Mouse (Mus musculus): ENCODE data around the gene Hoxd12. TPM values are rescaled to one million over a fixed set of nuclear protein-coding genes. Genes with fewer than 3 reads are reported as not detected.
A peak's percentile ranks its signal among the peaks of the same experiment; 100 is the strongest.

Hoxd12 gene
- polyA plus RNA-seq, 1 experiment from 2014 or later, result 0.50 TPM

GRCm38 (mm10) chr2:74668370-74669229 is 6.2 kb upstream of the Hoxd12 start:
- WGBS, result under 1% methylated on average over 52 of the region's 74 CpGs
- H3K4me2 ChIP-seq, result peak overlapping the region; percentile 50
- peaks cover 19% of the 10 kb centered on the region for H3K4me1 ChIP-seq (replicated peaks)
- no peak overlapping the region for H3K27ac ChIP-seq (replicated peaks)
- ATAC-seq (ENCODE audit: low read depth), result 0 out of 2 replicates have a peak, but pooled peaks have one; percentile 51
- H3K9me3 ChIP-seq, result no peaks in the 10 kb centered on the region
- peaks cover 99% of the 10 kb centered on the region for H3K27me3 ChIP-seq
- H3K36me3 ChIP-seq, result no peaks in the 10 kb centered on the region
- H3K9ac ChIP-seq, result 0 out of 2 replicates have a peak overlapping the region, but pooled peaks have one; percentile 38
- peak overlapping the region; percentile 33 for H3K4me3 ChIP-seq

DNA sequence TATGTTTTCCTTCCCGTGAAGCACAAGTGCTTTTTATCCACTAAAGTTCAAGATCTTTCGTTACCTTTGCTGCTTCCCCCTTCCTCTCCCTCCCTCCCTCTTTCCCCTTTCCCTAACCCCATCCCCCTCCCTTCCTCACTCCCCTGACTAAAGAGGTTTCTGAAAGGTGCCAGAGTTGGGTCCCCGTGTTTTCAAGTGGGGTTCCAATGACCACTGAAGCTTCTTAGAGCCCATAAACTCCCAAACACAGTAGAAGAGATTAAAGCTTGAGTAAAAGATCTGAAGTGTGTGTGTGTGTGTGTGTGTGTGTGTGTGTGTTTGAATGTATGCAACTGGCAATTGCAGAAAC is 5.6 kb upstream of the Hoxd12 start:
- 0% methylated on average over 3 of the region's 3 CpGs for WGBS
- no peak overlapping the region for H3K4me3 ChIP-seq
- peaks cover 19% of the 10 kb centered on the region for H3K4me1 ChIP-seq (replicated peaks)
- H3K27me3 ChIP-seq, result peaks cover 99% of the 10 kb centered on the region
- no peaks in the 10 kb centered on the region for H3K36me3 ChIP-seq
- ATAC-seq (ENCODE audit: low read depth), result no peak
- no peak overlapping the region; the same call in 1 of the 2 replicates for H3K4me2 ChIP-seq
- H3K9me3 ChIP-seq, result no peaks in the 10 kb centered on the region
- H3K9ac ChIP-seq, result no peak overlapping the region
- no peak overlapping the region for H3K27ac ChIP-seq (replicated peaks)

DNA sequence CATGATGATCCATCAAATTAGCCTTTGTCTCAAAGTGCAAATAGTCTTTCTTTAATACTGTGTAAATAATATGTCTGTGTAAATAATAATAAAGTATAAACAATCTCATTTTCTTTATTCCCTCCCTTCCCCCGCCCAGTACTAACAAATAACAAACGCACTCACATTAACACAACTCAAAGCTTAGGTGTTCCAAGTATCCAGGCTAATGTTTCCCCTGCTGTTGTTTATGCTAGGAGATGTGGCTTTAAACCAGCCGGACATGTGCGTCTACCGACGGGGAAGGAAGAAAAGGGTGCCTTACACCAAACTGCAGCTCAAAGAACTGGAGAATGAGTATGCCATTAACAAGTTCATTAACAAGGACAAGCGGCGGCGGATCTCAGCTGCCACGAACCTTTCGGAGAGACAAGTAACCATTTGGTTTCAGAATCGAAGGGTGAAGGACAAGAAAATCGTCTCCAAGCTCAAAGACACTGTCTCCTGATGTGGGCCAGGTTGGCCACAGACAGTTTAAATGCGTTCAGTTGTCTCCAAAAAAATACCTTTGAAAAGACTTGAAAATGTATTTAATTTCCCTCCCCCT is 5.1 kb upstream of the Hoxd12 start:
- H3K4me1 ChIP-seq (replicated peaks), result peaks cover 19% of the 10 kb centered on the region
- H3K27ac ChIP-seq (replicated peaks), result no peak overlapping the region
- WGBS, result 2% methylated on average over 14 of the region's 14 CpGs
- ATAC-seq (ENCODE audit: low read depth), result no peak
- peaks cover 99% of the 10 kb centered on the region for H3K27me3 ChIP-seq
- H3K4me2 ChIP-seq, result no peak overlapping the region
- no peaks in the 10 kb centered on the region for H3K9me3 ChIP-seq
- H3K9ac ChIP-seq, result no peak overlapping the region
- no peaks in the 10 kb centered on the region for H3K36me3 ChIP-seq
- H3K4me3 ChIP-seq, result no peak overlapping the region

DNA sequence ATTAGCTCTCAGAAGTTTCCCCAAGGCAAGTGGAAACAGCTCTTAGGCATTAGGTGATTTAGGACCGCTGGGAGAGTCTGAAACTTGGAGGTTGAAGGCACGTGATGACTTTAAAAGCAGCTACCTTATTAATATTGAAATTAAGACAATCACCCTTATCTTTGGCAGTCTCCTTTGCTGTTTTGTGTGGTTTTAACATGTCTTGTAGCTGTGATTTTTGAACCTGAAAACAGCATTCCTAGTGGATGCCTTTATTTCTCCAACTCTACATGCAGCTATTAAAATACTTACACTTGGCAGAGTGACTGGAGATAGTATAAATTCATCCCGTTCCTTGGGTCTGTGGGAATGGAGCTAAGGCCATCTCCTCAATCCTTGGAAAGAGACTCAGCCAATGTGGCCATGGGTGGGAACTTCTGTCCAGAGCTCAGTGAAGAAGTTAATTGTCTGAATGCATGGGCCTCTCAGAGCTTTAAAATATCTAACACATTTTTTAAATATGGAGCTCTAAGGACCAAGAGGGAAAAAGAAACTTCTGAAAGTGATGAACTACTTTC is 4.1 kb upstream of the Hoxd12 start:
- no peak for ATAC-seq (ENCODE audit: low read depth)
- under 1% methylated on average over 3 of the region's 3 CpGs for WGBS
- Histone ChIP-seq H3K4me3 (no peak overlapping the region), H3K27ac (replicated peaks) (no peak overlapping the region), H3K36me3 (no peaks in the 10 kb centered on the region), H3K4me1 (replicated peaks) (peaks cover 22% of the 10 kb centered on the region), H3K27me3 (peaks cover 100% of the 10 kb centered on the region), H3K9me3 (no peaks in the 10 kb centered on the region), H3K4me2 (no peak overlapping the region), H3K9ac (no peak overlapping the region)

- Histone ChIP-seq H3K4me1 (replicated peaks) (peaks cover 22% of the 10 kb centered on the region), H3K9ac (no peak overlapping the region), H3K36me3 (no peaks in the 10 kb centered on the region), H3K9me3 (no peaks in the 10 kb centered on the region), H3K4me3 (no peak overlapping the region), H3K4me2 (no peak overlapping the region), H3K27me3 (peaks cover 100% of the 10 kb centered on the region), H3K27ac (replicated peaks) (no peak overlapping the region)
- 4% methylated on average over 5 of the region's 5 CpGs for WGBS
- ATAC-seq (ENCODE audit: low read depth), result no peak
Measured at GRCm38 (mm10) chr2:74671847-74672246, 3.0 kb upstream of the Hoxd12 start.

GRCm38 (mm10) chr2:74672481-74673362 is 2.1 kb upstream of the Hoxd12 start:
- H3K4me1 ChIP-seq (replicated peaks), result peaks cover 20% of the 10 kb centered on the region
- ATAC-seq (ENCODE audit: low read depth), result 0 out of 2 replicates have a peak, but pooled peaks have one; percentile 28
- WGBS, result 1% methylated on average over 40 of the region's 40 CpGs
- no peak overlapping the region for H3K9ac ChIP-seq
- peaks cover 100% of the 10 kb centered on the region for H3K27me3 ChIP-seq
- H3K36me3 ChIP-seq, result no peaks in the 10 kb centered on the region
- no peaks in the 10 kb centered on the region for H3K9me3 ChIP-seq
- peak overlapping the region; percentile 21 for H3K4me3 ChIP-seq
- no peak overlapping the region for H3K27ac ChIP-seq (replicated peaks)
- H3K4me2 ChIP-seq, result peak overlapping the region; percentile 53

DNA sequence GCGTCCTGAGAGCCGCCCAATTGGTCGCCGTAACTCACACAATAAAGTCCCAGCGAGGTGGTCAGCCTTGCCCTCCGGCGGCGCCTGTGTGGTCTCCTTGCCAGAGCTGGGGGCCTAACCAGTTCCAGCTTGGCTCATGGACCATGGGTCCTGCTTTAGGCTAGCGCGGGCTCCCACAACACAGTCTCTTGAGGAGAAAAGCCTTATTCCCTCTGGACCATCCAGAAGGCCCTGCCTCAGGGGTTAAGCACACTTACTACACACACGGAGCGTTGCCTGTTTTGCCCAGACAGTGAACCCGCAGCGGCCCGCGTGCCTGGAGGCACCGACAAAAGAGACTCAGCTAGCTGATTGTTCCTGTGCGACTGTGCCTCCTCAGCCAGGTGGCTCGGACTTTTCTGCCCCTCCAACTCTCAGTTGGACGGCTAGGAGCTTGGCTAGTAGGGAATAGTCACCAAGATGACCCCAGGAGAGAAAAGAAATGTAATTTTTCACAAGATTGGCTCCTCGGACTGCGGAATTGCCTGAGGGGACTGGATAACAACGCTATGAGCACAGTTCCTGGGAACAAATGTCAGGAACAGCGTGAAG is 883 bp upstream of the Hoxd12 start:
- Histone ChIP-seq H3K4me2 (no peak overlapping the region), H3K9me3 (no peaks in the 10 kb centered on the region), H3K27me3 (peaks cover 100% of the 10 kb centered on the region), H3K4me3 (no peak overlapping the region), H3K36me3 (no peaks in the 10 kb centered on the region), H3K4me1 (replicated peaks) (peaks cover 8% of the 10 kb centered on the region), H3K9ac (no peak overlapping the region), H3K27ac (replicated peaks) (no peak overlapping the region)
- 2% methylated on average over 24 of the region's 24 CpGs for WGBS
- ATAC-seq (ENCODE audit: low read depth), result no peak

DNA sequence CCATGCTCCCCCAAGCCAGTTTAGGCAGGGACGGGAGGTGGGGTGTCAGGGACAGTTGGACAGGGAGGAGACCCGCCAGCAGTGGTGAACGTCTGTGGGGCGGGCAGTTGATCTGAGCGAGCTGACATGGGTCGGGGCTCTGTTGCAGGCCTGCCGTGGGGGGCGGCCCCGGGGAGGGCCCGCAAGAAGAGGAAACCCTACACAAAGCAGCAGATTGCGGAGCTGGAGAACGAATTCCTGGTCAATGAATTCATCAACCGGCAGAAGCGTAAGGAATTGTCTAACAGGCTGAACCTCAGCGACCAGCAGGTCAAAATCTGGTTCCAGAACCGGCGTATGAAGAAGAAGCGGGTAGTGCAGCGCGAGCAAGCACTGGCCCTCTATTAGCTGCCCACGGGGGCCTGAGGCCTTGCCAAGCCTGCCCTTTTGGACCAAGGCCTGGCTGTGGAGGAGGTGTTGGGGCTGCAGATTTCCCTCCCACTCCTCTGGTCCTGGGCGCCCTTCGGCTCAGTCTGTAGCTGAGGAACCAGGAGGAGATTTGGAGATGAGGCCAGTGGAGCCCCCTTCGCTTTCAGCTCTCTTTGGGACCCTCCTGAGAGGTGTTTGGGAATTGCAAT is 961 bp downstream of the Hoxd12 start:
- WGBS, result 6% methylated on average over 24 of the region's 24 CpGs
- Histone ChIP-seq H3K4me2 (peak overlapping the region; percentile 29), H3K9ac (no peak overlapping the region), H3K27me3 (peaks cover 100% of the 10 kb centered on the region), H3K36me3 (no peaks in the 10 kb centered on the region), H3K27ac (replicated peaks) (no peak overlapping the region), H3K4me3 (peak overlapping the region; percentile 14), H3K4me1 (replicated peaks) (peaks cover 8% of the 10 kb centered on the region), H3K9me3 (no peaks in the 10 kb centered on the region)
- no peak for ATAC-seq (ENCODE audit: low read depth)

GRCm38 (mm10) chr2:74676376-74677052 is 1.7 kb downstream of the Hoxd12 start:
- Histone ChIP-seq H3K27ac (replicated peaks) (no peak overlapping the region), H3K4me1 (replicated peaks) (peaks cover 8% of the 10 kb centered on the region), H3K4me2 (peak overlapping the region; percentile 29; the same call in 1 of the 2 replicates), H3K4me3 (peak overlapping the region; percentile 14; the same call in 1 of the 2 replicates), H3K9ac (no peak overlapping the region), H3K9me3 (no peaks in the 10 kb centered on the region), H3K36me3 (no peaks in the 10 kb centered on the region), H3K27me3 (peaks cover 100% of the 10 kb centered on the region)
- 5% methylated on average over 9 of the region's 9 CpGs for WGBS
- ATAC-seq (ENCODE audit: low read depth), result no peak

- H3K4me2 ChIP-seq, result no peak overlapping the region; the same call in 1 of the 2 replicates
- 13% methylated on average over 2 of the region's 2 CpGs for WGBS
Measured at GRCm38 (mm10) chr2:74677106-74677505, 2.3 kb downstream of the Hoxd12 start.

More at GRCm38 (mm10) chr2:74677106-74677505, 2.3 kb downstream of the Hoxd12 start:
- Histone ChIP-seq H3K9me3 (no peaks in the 10 kb centered on the region), H3K4me1 (replicated peaks) (peaks cover 12% of the 10 kb centered on the region), H3K27ac (replicated peaks) (no peak overlapping the region), H3K27me3 (peaks cover 100% of the 10 kb centered on the region), H3K4me3 (no peak overlapping the region), H3K36me3 (no peaks in the 10 kb centered on the region), H3K9ac (no peak overlapping the region)
- ATAC-seq (ENCODE audit: low read depth), result no peak
